Mouse (Mus musculus): ENCODE measurements around the gene Ddhd1. TPM values are rescaled to one million over a fixed set of nuclear protein-coding genes. Genes with fewer than 3 reads are reported as not detected.
A peak's percentile ranks its signal among the peaks of the same experiment; 100 is the strongest.

The Ddhd1 gene
- total RNA-seq, 2 experiments from 2014 or later = 8.2 to 8.3 TPM

GRCm38 (mm10) chr14:45539659-45540468 is 118.1 kb downstream of the Ddhd1 start:
- intact Hi-C loops (cut with DNase I) = loop anchor here (1.0 to 5.0 kb wide), 2 partner anchors 62 to 116 kb away; no protein-coding TSS in a partner anchor
- DNase-seq (ENCODE audit: low spot score) = peak; percentile 84

Small RNA genes lying within 50 kb of the gene (microRNA-seq; reads per million reads assigned to microRNA genes)
- 3.6 reads per million, percentile 6 among the genes with 10 or more reads in this experiment for gene Mir5131

Other genes starting within 250 kb of the Ddhd1 start
- 100 to 1,000 TPM; 253 to 256 TPM for gene Fermt2, start 128.0 kb downstream of the Ddhd1 start, total RNA-seq (2021)

Data from heart, postnatal 25 days (tissue).